Mouse (Mus musculus) stomach, embryonic 15.5 days (tissue): ENCODE measurements around the gene Dusp1. TPM values are rescaled to one million over a fixed set of nuclear protein-coding genes. Genes with fewer than 3 reads are reported as not detected.

Experiments used
- ATAC-seq: fragments of 200-750 bp; cut with Nextera tagmentation; 2 replicates; pipeline ENCODE4 v1.8.0; 2017; ENCODE audit warnings: low read depth, moderate number of reproducible peaks, moderate TSS enrichment; ENCODE audit not compliant: insufficient read depth, low FRiP score
- H3K27ac ChIP-seq: fragments of 300-500 bp; sonication (generic); 2 replicates; pipeline ENCODE4 v1.5.1; 2015; ENCODE audit warnings: mild to moderate bottlenecking, inconsistent platforms
- H3K27me3 ChIP-seq: fragments of 300-500 bp; sonication (generic); replicated peaks from 2 replicates; pipeline ENCODE4 v1.6.1; 2015; ENCODE audit warnings: inconsistent platforms
- H3K36me3 ChIP-seq: fragments of 300-500 bp; sonication (generic); 2 replicates; pipeline ENCODE4 v1.6.1; 2015; ENCODE audit warnings: inconsistent platforms
- H3K4me1 ChIP-seq: fragments of 300-500 bp; sonication (generic); 2 replicates; pipeline ENCODE4 v1.6.1; 2015; ENCODE audit warnings: inconsistent platforms
- H3K4me2 ChIP-seq: fragments of 300-500 bp; sonication (generic); 2 replicates; pipeline ENCODE4 v1.6.1; 2015; ENCODE audit warnings: mild to moderate bottlenecking, inconsistent platforms
- H3K4me3 ChIP-seq: fragments of 300-500 bp; sonication (generic); replicated peaks from 2 replicates; pipeline ENCODE4 v1.5.1; 2015; ENCODE audit warnings: inconsistent platforms
- H3K9ac ChIP-seq: fragments of 300-500 bp; sonication (generic); 2 replicates; pipeline ENCODE4 v1.6.1; 2015; ENCODE audit warnings: inconsistent platforms
- H3K9me3 ChIP-seq: fragments of 300-500 bp; sonication (generic); 2 replicates; pipeline ENCODE4 v1.6.1; 2016; ENCODE audit warnings: inconsistent platforms
- WGBS: fragments of 180-500 bp; shearing (Covaris S2); methylation state at CpG from one replicate; pipeline ENCODE4 v1.1.7; 2015; 5-methylcytosine and 5-hydroxymethylcytosine counted together
- polyA plus RNA-seq: library from polyadenylated mRNA; unstranded; fragments of >200 nt; fragmentation: Nextera tagmentation; extraction: Ambion mirVana; gene quantifications from 2 replicates; pipeline ENCODE4 v1.2.1, GENCODE M21; 2015

Gene Dusp1
- polyA plus RNA-seq, 1 experiment from 2014 or later = 19.3 TPM

- H3K27me3 ChIP-seq = no peaks in the 10 kb centered on the region
- H3K36me3 ChIP-seq = no peaks in the 10 kb centered on the region
- ATAC-seq = no peak
- H3K27ac ChIP-seq = no peak overlapping the region
- no peaks in the 10 kb centered on the region for H3K9me3 ChIP-seq
- H3K4me1 ChIP-seq = peaks cover 12% of the 10 kb centered on the region; the same call in 1 of the 2 replicates
- no peak overlapping the region for H3K4me3 ChIP-seq
- WGBS = 84% methylated on average over 6 of the region's 6 CpGs
- no peak overlapping the region for H3K4me2 ChIP-seq
- no peak overlapping the region for H3K9ac ChIP-seq
Measured at GRCm38 (mm10) chr17:26551104-26551503, 10.8 kb downstream of the Dusp1 start.

- H3K27ac ChIP-seq = no peak overlapping the region
- no peak overlapping the region for H3K4me3 ChIP-seq
- no peaks in the 10 kb centered on the region for H3K27me3 ChIP-seq
- H3K9ac ChIP-seq = no peak overlapping the region
- ATAC-seq = peak; percentile 44; the same call in 1 of the 2 replicates
- no peaks in the 10 kb centered on the region for H3K36me3 ChIP-seq
- 12% methylated on average over 12 of the region's 12 CpGs for WGBS
- no peak overlapping the region for H3K4me2 ChIP-seq
- H3K4me1 ChIP-seq = peaks cover 12% of the 10 kb centered on the region; the same call in 1 of the 2 replicates
- H3K9me3 ChIP-seq = no peaks in the 10 kb centered on the region
Measured at GRCm38 (mm10) chr17:26549148-26549809, 12.6 kb downstream of the Dusp1 start.

- Histone ChIP-seq H3K4me3 (no peak overlapping the region), H3K4me1 (peaks cover 12% of the 10 kb centered on the region; the same call in 1 of the 2 replicates), H3K9me3 (no peaks in the 10 kb centered on the region), H3K36me3 (no peaks in the 10 kb centered on the region), H3K4me2 (no peak overlapping the region), H3K27ac (no peak overlapping the region), H3K27me3 (no peaks in the 10 kb centered on the region), H3K9ac (no peak overlapping the region)
- ATAC-seq = no peak
- 16% methylated on average over 5 of the region's 5 CpGs for WGBS
Measured at GRCm38 (mm10) chr17:26548566-26548965, 13.4 kb downstream of the Dusp1 start.

- Histone ChIP-seq H3K9ac (no peak overlapping the region), H3K27ac (peak overlapping the region; percentile 31; the same call in 1 of the 2 replicates), H3K36me3 (no peaks in the 10 kb centered on the region), H3K4me1 (peaks cover 12% of the 10 kb centered on the region; the same call in 1 of the 2 replicates), H3K9me3 (no peaks in the 10 kb centered on the region), H3K4me2 (no peak overlapping the region), H3K27me3 (no peaks in the 10 kb centered on the region), H3K4me3 (no peak overlapping the region)
- 25% methylated on average over 7 of the region's 7 CpGs for WGBS
- no peak for ATAC-seq
Measured at GRCm38 (mm10) chr17:26547771-26548170, 14.2 kb downstream of the Dusp1 start.

- WGBS = 61% methylated on average over 8 of the region's 8 CpGs
- no peaks in the 10 kb centered on the region for H3K9me3 ChIP-seq
- no peak for ATAC-seq
- no peaks in the 10 kb centered on the region for H3K36me3 ChIP-seq
- H3K27me3 ChIP-seq = no peaks in the 10 kb centered on the region
- H3K4me1 ChIP-seq = peaks cover 10% of the 10 kb centered on the region; the same call in 1 of the 2 replicates
- no peak overlapping the region for H3K9ac ChIP-seq
- no peak overlapping the region for H3K4me3 ChIP-seq
- no peak overlapping the region for H3K27ac ChIP-seq
- H3K4me2 ChIP-seq = no peak overlapping the region
Measured at GRCm38 (mm10) chr17:26544319-26544963, 17.5 kb downstream of the Dusp1 start.

GRCm38 (mm10) chr17:26540083-26540482, 21.8 kb downstream of the Dusp1 start:
- no peaks in the 10 kb centered on the region for H3K4me1 ChIP-seq
- WGBS = 74% methylated on average over 5 of the region's 5 CpGs

GRCm38 (mm10) chr17:26537722-26538471, 24.0 kb downstream of the Dusp1 start:
- Histone ChIP-seq H3K4me1 (no peaks in the 10 kb centered on the region), H3K9me3 (no peaks in the 10 kb centered on the region), H3K9ac (no peak overlapping the region), H3K36me3 (no peaks in the 10 kb centered on the region), H3K4me3 (no peak overlapping the region), H3K27ac (no peak overlapping the region), H3K27me3 (no peaks in the 10 kb centered on the region), H3K4me2 (peak overlapping the region; percentile 24; the same call in 1 of the 2 replicates)
- 25% methylated on average over 6 of the region's 6 CpGs for WGBS
- peak; percentile 55; the same call in 1 of the 2 replicates for ATAC-seq

More at GRCm38 (mm10) chr17:26540083-26540482, 21.8 kb downstream of the Dusp1 start:
- no peaks in the 10 kb centered on the region for H3K9me3 ChIP-seq
- H3K27me3 ChIP-seq = no peaks in the 10 kb centered on the region
- H3K27ac ChIP-seq = no peak overlapping the region
- no peak overlapping the region for H3K4me3 ChIP-seq
- H3K9ac ChIP-seq = no peak overlapping the region
- H3K4me2 ChIP-seq = no peak overlapping the region
- no peak for ATAC-seq
- no peaks in the 10 kb centered on the region for H3K36me3 ChIP-seq

GRCm38 (mm10) chr17:26535251-26536136, 26.4 kb downstream of the Dusp1 start:
- Histone ChIP-seq H3K4me2 (no peak overlapping the region), H3K4me1 (peaks cover 9% of the 10 kb centered on the region; the same call in 1 of the 2 replicates), H3K9me3 (no peaks in the 10 kb centered on the region), H3K9ac (no peak overlapping the region), H3K36me3 (no peaks in the 10 kb centered on the region), H3K27me3 (no peaks in the 10 kb centered on the region), H3K4me3 (no peak overlapping the region), H3K27ac (peak overlapping the region; percentile 57; the same call in 1 of the 2 replicates)
- WGBS = 66% methylated on average over 7 of the region's 7 CpGs
- ATAC-seq = no peak

GRCm38 (mm10) chr17:26534695-26535094, 27.2 kb downstream of the Dusp1 start:
- H3K27me3 ChIP-seq = no peaks in the 10 kb centered on the region
- no peak overlapping the region for H3K9ac ChIP-seq
- no peaks in the 10 kb centered on the region for H3K36me3 ChIP-seq
- WGBS = 86% methylated on average over 5 of the region's 5 CpGs
- no peak overlapping the region for H3K27ac ChIP-seq
- peaks cover 10% of the 10 kb centered on the region; the same call in 1 of the 2 replicates for H3K4me1 ChIP-seq
- ATAC-seq = no peak
- H3K9me3 ChIP-seq = no peaks in the 10 kb centered on the region
- no peak overlapping the region for H3K4me2 ChIP-seq
- H3K4me3 ChIP-seq = no peak overlapping the region

- H3K27me3 ChIP-seq = no peaks in the 10 kb centered on the region
- no peaks in the 10 kb centered on the region for H3K36me3 ChIP-seq
- peaks cover 10% of the 10 kb centered on the region; the same call in 1 of the 2 replicates for H3K4me1 ChIP-seq
- H3K4me2 ChIP-seq = no peak overlapping the region
- no peak for ATAC-seq
- H3K4me3 ChIP-seq = no peak overlapping the region
- peak overlapping the region; percentile 54; the same call in 1 of the 2 replicates for H3K27ac ChIP-seq
- 47% methylated on average over 5 of the region's 5 CpGs for WGBS
- H3K9me3 ChIP-seq = no peaks in the 10 kb centered on the region
- H3K9ac ChIP-seq = no peak overlapping the region
Measured at GRCm38 (mm10) chr17:26533871-26534372, 28.0 kb downstream of the Dusp1 start.
